Mouse (Mus musculus) thymus, adult 2 months (tissue): ENCODE measurements around the gene Map7. TPM values are rescaled to one million over a fixed set of nuclear protein-coding genes. Genes with fewer than 3 reads are reported as not detected.

Experiments
- DNase-seq: peaks from one replicate; pipeline ENCODE4 v3.0.0; 2021
- H3K27ac ChIP-seq: fragments of 200-500 bp; 2 replicates; pipeline ENCODE4 v1.5.1; 2012; ENCODE audit warnings: low read length, control low read depth; ENCODE audit not compliant: control insufficient read depth, insufficient read depth
- H3K27me3 ChIP-seq: fragments of 200-500 bp; 2 replicates; pipeline ENCODE4 v1.6.1; 2012; ENCODE audit warnings: mild to moderate bottlenecking, low read length, moderate library complexity, mixed read lengths; ENCODE audit not compliant: control insufficient read depth, insufficient read depth
- H3K36me3 ChIP-seq: fragments of 200-500 bp; 2 replicates; pipeline ENCODE4 v1.6.1; 2012; ENCODE audit warnings: mild to moderate bottlenecking, low read length, moderate library complexity; ENCODE audit not compliant: control insufficient read depth, insufficient read depth
- H3K4me1 ChIP-seq: fragments of 200-500 bp; replicated peaks from 2 replicates; pipeline ENCODE4 v1.6.1; 2012; ENCODE audit warnings: low read length; ENCODE audit not compliant: control insufficient read depth, insufficient read depth
- H3K4me3 ChIP-seq: fragments of 200-500 bp; 2 replicates; pipeline ENCODE4 v1.5.1; 2012; ENCODE audit warnings: mild to moderate bottlenecking, low read length, control low read depth, moderate library complexity; ENCODE audit not compliant: control insufficient read depth, insufficient read depth
- CTCF ChIP-seq: fragments of 200-500 bp; IDR thresholded peaks from 2 replicates; pipeline ENCODE4 v1.5.1; 2012; ENCODE audit warnings: mild to moderate bottlenecking, control low read depth, low read length, moderate library complexity, borderline replicate concordance; ENCODE audit not compliant: control insufficient read depth, poor library complexity, insufficient read depth; ENCODE audit errors: extremely low read depth
- POLR2A ChIP-seq: fragments of 200-500 bp; IDR thresholded peaks from 2 replicates; pipeline ENCODE4 v1.6.1; 2012; ENCODE audit warnings: mild to moderate bottlenecking, low read length, control low read depth, moderate library complexity; ENCODE audit not compliant: control insufficient read depth, poor library complexity, insufficient read depth; ENCODE audit errors: extremely low read depth
- WGBS: fragments of 180-500 bp; shearing (Covaris S2); methylation state at CpG from one replicate; pipeline ENCODE4 v1.1.7; 2018; 5-methylcytosine and 5-hydroxymethylcytosine counted together
- polyA plus RNA-seq: library from polyadenylated mRNA; depleted of rRNA; stranded (reverse); fragments of >200 nt; gene quantifications from 2 replicates; pipeline ENCODE4 v1.2.3, GENCODE M21; 2012

Gene Map7
- polyA plus RNA-seq, 1 experiment: 6.9 TPM

DNA sequence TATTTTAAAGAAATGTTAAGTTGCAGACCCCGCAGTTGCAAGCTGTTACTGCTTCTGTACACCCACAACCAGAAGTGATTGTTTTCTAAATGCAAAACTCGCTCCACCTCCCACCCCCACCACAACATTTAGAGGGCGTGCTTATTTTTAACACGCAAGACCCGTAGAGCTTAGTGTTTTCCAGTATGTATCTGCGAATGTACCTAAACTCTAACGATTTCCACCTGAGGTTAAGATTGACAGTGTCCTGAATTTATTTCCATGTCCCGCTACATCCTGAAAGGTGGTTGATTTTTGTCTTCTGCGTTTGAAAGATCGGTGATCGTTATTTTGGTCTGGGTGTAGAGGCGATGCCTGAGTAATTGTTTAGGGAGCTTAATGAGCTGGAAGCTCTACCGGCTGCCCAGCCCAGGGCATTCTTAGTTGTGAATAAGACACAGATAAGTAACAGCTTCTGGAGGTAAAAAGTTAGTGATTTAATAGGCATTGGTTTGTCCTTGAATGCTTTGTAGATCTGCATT, 1.6 kb downstream of the Map7 start:
- Histone ChIP-seq H3K4me1 (peaks cover 12% of the 10 kb centered on the region), H3K27ac (no peak overlapping the region), H3K27me3 (peaks cover 12% of the 10 kb centered on the region), H3K4me3 (peak overlapping the region; percentile 55; the same call in 1 of the 2 replicates), H3K36me3 (no peaks in the 10 kb centered on the region)
- WGBS: 4% methylated on average over 13 of the region's 13 CpGs
- no peak for DNase-seq
- TF ChIP-seq POLR2A: no peak
- no peak for TF ChIP-seq CTCF

DNA sequence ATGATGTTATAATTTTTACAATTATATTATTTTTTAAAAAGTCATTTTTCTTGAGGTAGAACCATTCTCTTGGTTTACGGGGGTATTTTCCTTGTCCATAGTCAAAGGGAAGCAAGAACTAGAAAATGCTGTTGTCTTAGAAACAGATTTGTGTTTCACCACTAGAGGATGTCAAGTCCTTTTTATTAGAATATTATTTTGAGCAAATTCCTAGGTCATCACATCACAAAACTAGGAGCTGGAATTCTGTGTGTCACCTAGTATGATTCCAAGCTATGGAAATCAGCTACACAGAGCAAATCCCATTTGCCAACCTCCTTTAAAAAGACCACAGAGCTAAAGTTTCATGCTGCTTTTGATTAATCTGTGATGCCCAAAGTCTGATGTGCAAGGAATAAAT, 3.9 kb downstream of the Map7 start:
- Histone ChIP-seq H3K4me1 (peaks cover 12% of the 10 kb centered on the region), H3K27ac (no peak overlapping the region), H3K27me3 (peaks cover 10% of the 10 kb centered on the region), H3K4me3 (no peak overlapping the region), H3K36me3 (no peaks in the 10 kb centered on the region)
- WGBS: 86% methylated on average over 1 of the region's 1 CpGs
- no peak for DNase-seq
- TF ChIP-seq POLR2A (no peak), CTCF (no peak)

GRCm38 (mm10) chr10:20153507-20153906, 5.2 kb downstream of the Map7 start:
- Histone ChIP-seq H3K27ac (no peak overlapping the region), H3K36me3 (no peaks in the 10 kb centered on the region), H3K4me3 (no peak overlapping the region), H3K27me3 (peaks cover 3% of the 10 kb centered on the region), H3K4me1 (peaks cover 9% of the 10 kb centered on the region)
- no peak for DNase-seq
- 70% methylated on average over 2 of the region's 2 CpGs for WGBS
- TF ChIP-seq CTCF: no peak
- TF ChIP-seq POLR2A: no peak

- 71% methylated on average over 7 of the region's 7 CpGs for WGBS
- Histone ChIP-seq H3K36me3 (no peaks in the 10 kb centered on the region), H3K4me1 (no peaks in the 10 kb centered on the region), H3K4me3 (no peak overlapping the region), H3K27ac (no peak overlapping the region), H3K27me3 (no peaks in the 10 kb centered on the region)
- TF ChIP-seq CTCF (no peak), POLR2A (no peak)
- DNase-seq: no peak
Measured at GRCm38 (mm10) chr10:20155401-20155800, 7.1 kb downstream of the Map7 start.

DNA sequence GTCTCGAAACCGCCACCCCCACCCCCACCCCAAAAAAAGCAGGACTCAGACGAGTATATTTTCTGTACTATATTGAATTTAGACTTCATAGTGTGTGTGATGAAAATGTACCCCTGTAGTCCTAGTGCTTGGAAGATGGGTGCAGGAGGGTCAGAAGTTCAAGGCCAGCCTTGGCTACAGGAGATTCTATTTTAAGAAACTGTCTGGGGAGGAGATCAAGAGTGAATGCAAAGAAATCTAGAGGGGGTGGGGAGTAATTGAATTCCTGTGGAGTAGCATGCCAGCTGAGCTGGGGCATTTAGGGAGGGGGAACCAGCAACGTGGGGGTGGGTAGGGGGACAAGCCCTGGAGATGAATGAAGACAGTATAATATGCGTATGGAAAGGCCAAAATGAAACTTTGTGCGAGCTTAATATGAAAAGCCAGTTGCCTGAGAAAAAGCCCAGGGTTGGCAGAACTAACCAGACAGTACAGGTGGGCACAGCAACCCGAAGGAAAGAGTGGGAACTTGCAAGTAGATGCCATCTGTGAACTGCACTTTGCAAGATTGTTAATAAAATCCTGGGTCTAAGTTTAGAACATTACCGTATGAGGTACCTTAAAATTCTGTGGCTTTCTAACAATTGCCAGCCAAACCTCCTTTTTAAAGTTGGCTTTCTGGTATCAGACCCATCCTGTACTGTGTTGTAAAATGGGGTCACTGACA, 8.9 kb downstream of the Map7 start:
- Histone ChIP-seq H3K4me3 (no peak overlapping the region), H3K27ac (no peak overlapping the region), H3K27me3 (no peaks in the 10 kb centered on the region), H3K36me3 (no peaks in the 10 kb centered on the region), H3K4me1 (no peaks in the 10 kb centered on the region)
- no peak for DNase-seq
- TF ChIP-seq CTCF (no peak), POLR2A (no peak)
- WGBS: 77% methylated on average over 8 of the region's 8 CpGs

- WGBS: 76% methylated on average over 4 of the region's 4 CpGs
- DNase-seq: no peak
- H3K27ac ChIP-seq: no peak overlapping the region
- H3K4me3 ChIP-seq: no peak overlapping the region
- TF ChIP-seq CTCF: no peak
- no peak for TF ChIP-seq POLR2A
- no peaks in the 10 kb centered on the region for H3K4me1 ChIP-seq
- H3K36me3 ChIP-seq: no peaks in the 10 kb centered on the region
- H3K27me3 ChIP-seq: no peaks in the 10 kb centered on the region
Measured at GRCm38 (mm10) chr10:20158756-20159155, 10.5 kb downstream of the Map7 start.
